Comparison of ENCODE assay signal across 24 mouse cellular contexts in the genomic region with DNA sequence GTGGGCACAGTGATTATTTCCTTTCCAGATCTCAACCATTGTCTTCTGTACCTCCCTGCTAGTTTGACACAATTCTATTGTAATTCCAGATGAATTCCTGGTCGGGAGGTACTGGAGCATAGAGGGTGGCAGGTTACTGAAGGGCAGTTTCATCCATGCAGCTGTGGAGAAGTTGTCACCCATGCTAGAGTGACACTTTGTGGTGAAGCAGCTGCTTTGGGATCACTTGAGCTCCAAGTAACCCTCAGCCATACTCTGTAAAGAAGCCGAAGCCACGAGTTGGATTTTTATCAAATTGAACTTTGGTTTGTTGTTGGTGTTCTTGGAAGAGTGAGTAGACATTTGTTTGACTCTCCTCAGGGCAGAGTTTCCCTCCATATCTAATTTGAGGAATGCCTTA.
"Had no signal": no experiment of that assay in that cellular context is flagged by ENCODE, and none has a peak within 500 bp of the region (broad histone marks: within the 10 kb centered on the region; RNA-seq: fewer than 3 reads in every experiment).

No protein-coding gene starts in this region.

- DNase-seq: forebrain, postnatal 0 days; gastrocnemius, postnatal 14 days; gastrocnemius, postnatal 36 days; heart, adult 11 months; heart, adult 2 months; heart, postnatal 10 days; heart, postnatal 4 days; kidney, adult 18-20 months; kidney, adult 8-10 months; kidney, postnatal 10 days; kidney, postnatal 36 days; layer of hippocampus, adult 9-11 months; layer of hippocampus, postnatal 36 days; left cerebral cortex, postnatal 4 days had no signal

- ATAC-seq: forebrain, postnatal 0 days; hindbrain, postnatal 0 days; liver, embryonic 12.5 days had no signal

- H3K4me1 ChIP-seq: heart, embryonic 10.5 days; heart, embryonic 12.5 days; hindbrain, embryonic 10.5 days; hindbrain, embryonic 12.5 days; hindbrain, embryonic 15.5 days; limb, embryonic 13.5 days; limb, embryonic 15.5 days; liver, embryonic 12.5 days had no signal

- H3K4me3 ChIP-seq: heart, adult 2 months; heart, embryonic 10.5 days; heart, embryonic 12.5 days; hindbrain, embryonic 10.5 days; hindbrain, embryonic 12.5 days; hindbrain, embryonic 15.5 days; limb, embryonic 13.5 days; limb, embryonic 15.5 days; liver, embryonic 12.5 days had no signal

- H3K9ac ChIP-seq: forebrain, postnatal 0 days; heart, embryonic 12.5 days; hindbrain, embryonic 12.5 days; hindbrain, embryonic 15.5 days; limb, embryonic 13.5 days; limb, embryonic 15.5 days; liver, embryonic 12.5 days; liver, embryonic 14.5 days had no signal

- H3K9me3 ChIP-seq: heart, embryonic 10.5 days; heart, embryonic 12.5 days; hindbrain, embryonic 10.5 days; hindbrain, embryonic 12.5 days; hindbrain, embryonic 15.5 days; limb, embryonic 13.5 days; limb, embryonic 15.5 days; liver, embryonic 12.5 days had no signal

- H3K36me3 ChIP-seq: heart, embryonic 10.5 days; heart, embryonic 12.5 days; hindbrain, embryonic 10.5 days; hindbrain, embryonic 12.5 days; hindbrain, embryonic 15.5 days; limb, embryonic 13.5 days; limb, embryonic 15.5 days; liver, embryonic 12.5 days had no signal

- H3K27me3 ChIP-seq: heart, embryonic 12.5 days; hindbrain, embryonic 12.5 days; hindbrain, embryonic 15.5 days; limb, embryonic 13.5 days; limb, embryonic 15.5 days; liver, embryonic 12.5 days had no signal

- H3K4me2 ChIP-seq: heart, embryonic 12.5 days; hindbrain, embryonic 12.5 days; hindbrain, embryonic 15.5 days; limb, embryonic 13.5 days; limb, embryonic 15.5 days; liver, embryonic 12.5 days had no signal

- H3K27ac ChIP-seq: heart, adult 2 months; heart, embryonic 10.5 days; hindbrain, embryonic 10.5 days; hindbrain, embryonic 12.5 days; hindbrain, embryonic 15.5 days; hindbrain, postnatal 0 days; limb, embryonic 13.5 days; limb, embryonic 15.5 days; liver, embryonic 12.5 days; liver, embryonic 14.5 days had no signal
